Mouse (Mus musculus) ES-Bruce4 (cell line): ENCODE measurements at regions not wholly inside any gene's neighbourhood (a gene's known extent, or its start where the extent isn't known, plus 50 kb on each side); places are given as distances from the start of the nearest gene placed in this dataset.

Experiments
- H3K27ac ChIP-seq: 2 replicates; pipeline ENCODE4 v1.5.1; 2012; ENCODE audit warnings: low read length, inconsistent platforms; ENCODE audit not compliant: insufficient read depth
- H3K27me3 ChIP-seq: 2 replicates; pipeline ENCODE4 v1.6.1; 2012; ENCODE audit warnings: mild to moderate bottlenecking, low read length, inconsistent platforms; ENCODE audit not compliant: control insufficient read depth, poor library complexity, insufficient read depth, severe bottlenecking
- H3K36me3 ChIP-seq: 2 replicates; pipeline ENCODE4 v1.6.1; 2012; ENCODE audit warnings: inconsistent platforms, mild to moderate bottlenecking, low read length, moderate library complexity; ENCODE audit not compliant: control insufficient read depth, poor library complexity, insufficient read depth, severe bottlenecking
- H3K4me1 ChIP-seq: one replicate; pipeline ENCODE4 v1.8.1; 2011; ENCODE audit warnings: low read length; ENCODE audit not compliant: control insufficient read depth, insufficient read depth
- H3K4me3 ChIP-seq: 2 replicates; pipeline ENCODE4 v1.5.1; 2011; ENCODE audit warnings: low read depth, mild to moderate bottlenecking, low read length
- H3K9ac ChIP-seq: 2 replicates; pipeline ENCODE4 v1.6.1; 2012; ENCODE audit warnings: low read depth, mild to moderate bottlenecking, inconsistent platforms; ENCODE audit not compliant: poor library complexity, severe bottlenecking
- H3K9me3 ChIP-seq: replicated peaks from 2 replicates; pipeline ENCODE4 v1.6.1; 2012; ENCODE audit warnings: mild to moderate bottlenecking, low read length, inconsistent platforms; ENCODE audit not compliant: control insufficient read depth, poor library complexity, insufficient read depth, severe bottlenecking
- CTCF ChIP-seq: IDR thresholded peaks from one replicate; pipeline ENCODE4 v1.8.1; 2011; ENCODE audit warnings: low read depth, low read length
- EP300 ChIP-seq: IDR thresholded peaks from 2 replicates; pipeline ENCODE4 v1.6.1; 2011; ENCODE audit warnings: low read depth, low read length; ENCODE audit not compliant: insufficient read depth
- POLR2A ChIP-seq: IDR thresholded peaks from one replicate; pipeline ENCODE4 v1.8.1; 2011; ENCODE audit warnings: low read length; ENCODE audit not compliant: insufficient read depth

GRCm38 (mm10) chr4:56127730-56128482 is 595.6 kb upstream of the Klf4 start:
- TF ChIP-seq POLR2A (no peak), EP300 (no peak), CTCF (no peak)
- Histone ChIP-seq H3K4me1 (no peaks in the 10 kb centered on the region), H3K27me3 (no peaks in the 10 kb centered on the region), H3K36me3 (no peaks in the 10 kb centered on the region), H3K9me3 (peaks cover under 1% of the 10 kb centered on the region; the same call in 1 of the 2 replicates), H3K9ac (no peak overlapping the region), H3K27ac (no peak overlapping the region), H3K4me3 (no peak overlapping the region)

GRCm38 (mm10) chr4:56124515-56124914 is 592.2 kb upstream of the Klf4 start:
- Histone ChIP-seq H3K36me3 (no peaks in the 10 kb centered on the region), H3K27me3 (no peaks in the 10 kb centered on the region), H3K4me1 (no peaks in the 10 kb centered on the region), H3K4me3 (no peak overlapping the region), H3K27ac (no peak overlapping the region), H3K9ac (no peak overlapping the region), H3K9me3 (peaks cover 8% of the 10 kb centered on the region; the same call in 1 of the 2 replicates)
- TF ChIP-seq POLR2A (no peak), CTCF (no peak), EP300 (no peak)

GRCm38 (mm10) chr4:56122198-56122597 is 589.9 kb upstream of the Klf4 start:
- H3K27ac ChIP-seq, result no peak overlapping the region
- TF ChIP-seq EP300 (no peak), POLR2A (no peak)
- H3K27me3 ChIP-seq, result no peaks in the 10 kb centered on the region
- H3K4me3 ChIP-seq, result no peak overlapping the region
- no peaks in the 10 kb centered on the region for H3K4me1 ChIP-seq
- peaks cover 11% of the 10 kb centered on the region; the same call in 1 of the 2 replicates for H3K9me3 ChIP-seq
- H3K9ac ChIP-seq, result no peak overlapping the region
- H3K36me3 ChIP-seq, result no peaks in the 10 kb centered on the region

GRCm38 (mm10) chr4:56121664-56122063 is 589.4 kb upstream of the Klf4 start:
- Histone ChIP-seq H3K27ac (no peak overlapping the region), H3K4me3 (no peak overlapping the region)

GRCm38 (mm10) chr4:56120357-56120756 is 588.1 kb upstream of the Klf4 start:
- H3K27ac ChIP-seq, result no peak overlapping the region
- H3K36me3 ChIP-seq, result no peaks in the 10 kb centered on the region
- H3K4me1 ChIP-seq, result no peaks in the 10 kb centered on the region
- no peaks in the 10 kb centered on the region for H3K27me3 ChIP-seq
- no peak overlapping the region for H3K9ac ChIP-seq
- TF ChIP-seq EP300, result no peak
- TF ChIP-seq POLR2A, result no peak
- TF ChIP-seq CTCF, result no peak
- H3K4me3 ChIP-seq, result no peak overlapping the region
- peaks cover 11% of the 10 kb centered on the region; the same call in 1 of the 2 replicates for H3K9me3 ChIP-seq

More at GRCm38 (mm10) chr4:56121664-56122063, 589.4 kb upstream of the Klf4 start:
- H3K36me3 ChIP-seq, result no peaks in the 10 kb centered on the region
- H3K9me3 ChIP-seq, result peaks cover 11% of the 10 kb centered on the region; the same call in 1 of the 2 replicates
- no peaks in the 10 kb centered on the region for H3K27me3 ChIP-seq
- no peaks in the 10 kb centered on the region for H3K4me1 ChIP-seq
- TF ChIP-seq EP300, result no peak
- H3K9ac ChIP-seq, result no peak overlapping the region

GRCm38 (mm10) chr4:56113701-56114196 is 581.5 kb upstream of the Klf4 start:
- H3K4me3 ChIP-seq, result no peak overlapping the region
- TF ChIP-seq POLR2A, result no peak
- TF ChIP-seq EP300, result no peak
- no peak for TF ChIP-seq CTCF
- no peaks in the 10 kb centered on the region for H3K27me3 ChIP-seq
- H3K27ac ChIP-seq, result no peak overlapping the region
- H3K4me1 ChIP-seq, result no peaks in the 10 kb centered on the region
- no peaks in the 10 kb centered on the region for H3K36me3 ChIP-seq
- peaks cover 3% of the 10 kb centered on the region; the same call in 1 of the 2 replicates for H3K9me3 ChIP-seq
- H3K9ac ChIP-seq, result no peak overlapping the region
